Mouse (Mus musculus): ENCODE measurements around the gene Trpt1.

Trpt1 gene

GRCm38 (mm10) chr19:6996006-6996405, at the start of gene Trpt1, which contains the start of gene Nudt22:
Trpt1 (plus strand) TSS chr19:6996131.
Nudt22 (minus strand) TSS chr19:6996117.
- peak; percentile 93 for DNase-seq (ENCODE audit: low spot score)

DNA sequence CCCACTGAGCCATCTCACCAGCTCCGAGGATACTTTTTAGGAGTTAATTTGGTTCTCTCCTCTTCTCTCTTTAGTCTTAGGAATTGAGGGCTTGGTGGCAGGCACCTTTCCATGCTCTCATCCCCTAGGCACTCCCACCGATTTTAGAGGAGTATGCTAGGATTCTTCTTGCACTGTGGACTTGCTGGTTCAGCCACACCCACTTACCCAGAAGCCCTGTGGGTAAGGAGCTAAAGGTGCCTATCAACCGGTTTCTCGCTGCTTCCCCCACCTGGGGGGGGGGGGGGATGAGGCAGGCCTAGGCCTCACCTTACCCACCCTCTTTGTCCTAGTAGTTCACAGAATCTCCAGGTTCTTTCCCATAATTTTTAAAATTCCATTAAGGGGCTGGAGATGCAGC, 48.2 kb upstream of the Trpt1 start:
- no peak for DNase-seq (ENCODE audit: low spot score)

DNA sequence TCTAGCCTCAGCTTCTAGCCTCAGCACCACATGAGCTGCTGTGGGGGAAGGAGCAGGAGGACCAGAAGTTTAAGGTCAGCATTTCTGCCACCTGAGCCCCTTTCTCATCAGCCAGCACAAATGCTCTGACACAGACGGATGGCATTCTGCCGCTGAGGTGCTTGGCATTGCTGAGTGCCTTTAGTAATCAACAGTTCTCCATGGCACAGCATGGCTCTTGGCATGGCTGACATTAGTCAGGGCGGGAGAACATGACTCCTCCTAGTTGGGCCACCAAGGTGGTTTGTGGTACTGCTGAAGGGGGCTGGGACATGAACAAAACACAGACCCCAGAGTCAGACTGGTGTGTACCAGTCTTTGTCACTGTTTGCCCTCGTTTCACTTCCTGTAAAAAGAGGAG, 47.7 kb upstream of the Trpt1 start:
- DNase-seq (ENCODE audit: low spot score), result no peak

DNA sequence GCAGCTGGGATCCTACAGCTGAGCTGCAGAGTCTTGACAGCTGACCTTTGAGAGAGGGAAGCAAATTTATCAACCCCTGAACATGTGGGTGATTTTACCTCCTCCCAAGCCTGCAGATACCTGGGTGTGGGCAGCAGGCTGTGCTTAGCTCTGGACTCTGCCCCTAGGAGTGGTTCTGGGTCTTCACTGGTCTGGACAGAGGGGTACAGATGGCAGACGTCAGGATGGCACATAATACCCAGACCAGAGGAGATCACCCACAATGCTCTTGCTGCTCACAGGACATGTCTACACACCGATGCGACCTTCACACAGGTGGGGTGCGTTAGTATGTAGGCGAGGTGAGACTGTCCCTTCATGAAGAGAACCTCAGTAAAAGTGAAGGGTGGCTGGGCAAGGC, 46.4 kb upstream of the Trpt1 start:
- DNase-seq (ENCODE audit: low spot score), result no peak

DNA sequence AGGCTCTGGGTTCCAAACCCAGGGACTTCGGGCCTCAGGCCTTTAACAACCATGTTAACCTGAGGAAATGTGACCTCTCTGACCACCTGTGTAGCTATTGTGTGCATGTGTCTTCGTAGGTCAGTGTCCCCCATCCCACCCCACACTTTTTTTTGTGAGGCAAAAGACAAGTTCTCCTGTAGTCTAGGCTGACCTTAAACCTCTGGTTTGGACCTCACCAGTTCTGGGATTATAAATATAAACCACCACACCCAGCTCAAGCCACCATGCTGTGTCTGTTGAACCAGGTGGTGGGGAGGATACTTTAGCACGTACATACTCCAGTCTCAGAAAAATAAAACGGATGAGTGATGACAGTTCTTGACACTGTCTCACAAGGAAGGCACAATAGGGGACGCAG, 46.0 kb upstream of the Trpt1 start:
- no peak for DNase-seq (ENCODE audit: low spot score)

DNA sequence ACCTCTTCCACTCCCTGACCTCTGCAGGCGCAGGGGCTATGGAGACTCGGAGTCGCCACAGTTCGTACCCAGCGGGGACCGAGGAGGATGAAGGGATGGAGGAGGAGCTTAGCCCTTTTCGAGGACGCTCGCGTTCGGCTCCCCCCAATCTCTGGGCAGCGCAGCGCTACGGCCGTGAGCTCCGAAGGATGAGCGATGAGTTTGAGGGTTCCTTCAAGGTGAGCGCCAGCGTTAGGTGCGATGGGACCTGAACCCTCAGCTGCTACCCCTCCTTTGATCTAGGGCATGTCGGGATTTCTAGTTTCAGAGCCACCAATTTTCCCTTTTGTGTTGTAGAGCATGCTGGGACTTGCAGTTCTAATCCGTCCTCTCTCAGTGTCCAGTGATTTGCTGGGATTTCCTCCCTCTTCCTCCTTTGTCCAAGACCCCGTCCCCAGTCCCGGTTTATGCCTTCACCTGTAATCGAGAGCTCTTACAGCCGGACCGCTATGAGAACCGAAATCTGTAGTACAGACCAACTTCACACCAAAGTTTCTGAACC, 45.2 kb upstream of the Trpt1 start:
- peak; percentile 59 for DNase-seq (ENCODE audit: low spot score)

DNA sequence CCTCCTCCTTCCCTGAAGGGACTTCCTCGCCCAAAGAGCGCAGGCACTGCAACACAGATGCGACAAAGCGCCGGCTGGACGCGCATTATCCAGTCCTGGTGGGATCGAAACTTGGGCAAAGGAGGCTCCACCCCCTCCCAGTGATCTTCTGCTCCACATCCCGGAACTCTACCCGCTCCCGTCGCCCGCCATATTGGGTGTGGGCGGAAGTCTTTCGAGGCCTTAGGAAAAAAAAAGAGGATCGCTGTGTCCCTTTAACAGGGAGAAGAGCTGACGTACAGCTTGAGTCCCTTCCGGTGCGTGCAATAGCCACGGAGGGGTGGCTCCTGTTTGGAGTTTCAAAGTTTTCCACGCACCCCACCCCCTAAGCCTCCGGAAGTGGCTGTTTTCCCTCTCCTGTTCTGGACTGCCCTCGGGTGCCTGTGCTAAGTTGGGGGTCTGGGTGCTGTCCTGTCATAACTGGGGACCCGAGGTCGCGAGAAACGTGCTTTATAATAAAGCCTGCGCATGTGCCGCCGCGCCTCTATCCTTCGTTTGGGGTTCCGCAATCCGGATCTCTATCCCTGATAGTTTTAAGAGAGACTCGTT, 44.5 kb upstream of the Trpt1 start:
- peak; percentile 98 for DNase-seq (ENCODE audit: low spot score)

GRCm38 (mm10) chr19:6951994-6952711, 43.8 kb upstream of the Trpt1 start:
- peak; percentile 83 for DNase-seq (ENCODE audit: low spot score)

- peak; percentile 91 for DNase-seq (ENCODE audit: low spot score)
Observed at GRCm38 (mm10) chr19:6952712-6953037, 43.3 kb upstream of the Trpt1 start.

GRCm38 (mm10) chr19:6954046-6954445, 41.9 kb upstream of the Trpt1 start:
- DNase-seq (ENCODE audit: low spot score), result peak; percentile 75

DNA sequence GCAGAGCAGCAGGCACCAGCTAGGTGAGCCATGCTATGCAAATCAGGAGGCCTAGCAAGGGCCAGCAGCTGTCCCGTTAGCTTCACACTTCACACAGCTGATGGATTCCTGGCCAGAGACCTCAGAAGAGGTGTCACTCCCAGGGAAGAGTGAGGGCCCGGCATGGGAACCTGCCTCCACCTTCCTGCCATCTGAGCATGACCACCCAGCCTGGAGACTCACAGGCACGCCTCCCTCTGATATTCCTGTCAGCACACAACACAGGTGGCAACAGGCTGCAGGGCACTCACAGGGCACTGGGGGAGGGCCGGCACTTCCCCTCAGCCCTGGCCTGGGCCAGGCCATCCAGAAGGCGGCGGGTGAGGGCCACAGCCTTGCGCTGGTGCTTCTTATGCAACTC, 40.5 kb upstream of the Trpt1 start:
- no peak for DNase-seq (ENCODE audit: low spot score)

- no peak for DNase-seq (ENCODE audit: low spot score)
Observed at GRCm38 (mm10) chr19:6956461-6956860, 39.5 kb upstream of the Trpt1 start.

- peak; percentile 37 for DNase-seq (ENCODE audit: low spot score)
Observed at GRCm38 (mm10) chr19:6968491-6969271, 27.2 kb upstream of the Trpt1 start.

DNA sequence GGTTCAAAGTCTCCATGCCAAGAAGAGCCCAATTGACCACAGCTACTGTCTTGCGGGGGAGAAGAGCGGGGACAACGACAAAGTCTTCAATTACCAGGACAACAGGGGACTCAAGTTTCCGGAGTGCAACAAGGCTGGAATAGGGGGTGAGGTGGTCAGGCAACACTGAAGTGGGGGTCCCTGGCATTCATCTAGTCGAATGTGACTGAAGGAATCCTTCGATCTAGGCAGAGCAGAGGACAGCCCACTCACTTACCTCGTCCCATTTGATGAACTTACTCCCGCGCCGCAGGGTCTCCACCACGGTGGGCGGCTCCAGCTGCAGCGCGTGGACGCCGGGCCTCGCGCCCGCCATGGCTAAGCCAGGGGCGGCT, 26.7 kb upstream of the Trpt1 start:
- DNase-seq (ENCODE audit: low spot score), result no peak

GRCm38 (mm10) chr19:6969665-6970381, 26.1 kb upstream of the Trpt1 start:
- peak; percentile 65 for DNase-seq (ENCODE audit: low spot score)

DNA sequence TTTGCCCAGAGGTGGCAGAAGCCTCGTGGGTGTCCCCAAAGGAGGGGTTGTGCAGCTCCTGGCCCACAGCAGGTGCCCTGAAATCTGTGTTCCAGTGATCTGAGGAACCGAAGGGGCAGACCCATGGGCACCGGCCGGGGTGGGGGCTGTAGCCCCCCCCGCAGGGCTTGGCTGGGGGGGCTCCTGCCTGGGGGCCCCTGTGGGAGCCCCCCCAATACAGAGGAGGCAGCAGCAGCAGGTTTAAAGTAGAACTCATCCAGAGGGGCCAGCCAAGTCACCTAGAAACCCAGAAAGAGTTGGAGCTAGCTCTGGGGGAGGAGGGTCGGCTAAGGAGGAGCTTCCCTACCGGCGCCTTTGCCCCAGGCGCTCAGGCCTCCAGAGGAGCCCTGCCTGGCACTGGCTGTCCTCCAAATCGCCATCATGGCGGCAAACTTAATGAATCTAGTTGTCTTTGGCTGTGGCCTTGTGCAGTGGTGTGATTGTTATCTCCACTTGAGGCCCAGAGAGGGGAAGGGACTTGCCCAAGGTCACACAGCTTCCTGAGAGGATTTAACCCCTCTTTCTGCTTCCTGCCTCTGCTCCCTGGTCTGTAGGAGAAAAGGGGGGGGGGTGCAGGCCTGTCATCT, 25.4 kb upstream of the Trpt1 start:
- no peak for DNase-seq (ENCODE audit: low spot score)

DNA sequence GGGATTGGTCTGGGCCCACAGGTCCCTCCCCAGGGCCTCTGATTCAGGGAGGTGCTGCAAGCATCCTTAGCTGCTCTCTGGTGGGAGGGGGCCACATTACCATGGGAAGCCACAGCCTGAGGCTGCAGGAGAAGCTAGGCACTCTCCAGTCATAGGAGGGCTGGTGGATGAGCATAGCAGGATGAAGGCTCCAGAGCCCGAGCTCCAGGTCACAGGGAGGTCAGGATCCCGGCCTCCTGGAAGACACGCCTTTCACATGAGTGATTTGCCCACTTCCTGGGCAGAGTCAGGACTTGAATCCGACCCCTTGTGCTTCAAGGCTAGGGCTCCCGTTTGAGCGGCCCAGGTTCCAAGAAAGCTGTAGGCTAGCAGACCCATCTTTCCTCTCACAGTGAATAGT, 24.3 kb upstream of the Trpt1 start:
- no peak for DNase-seq (ENCODE audit: low spot score)

DNA sequence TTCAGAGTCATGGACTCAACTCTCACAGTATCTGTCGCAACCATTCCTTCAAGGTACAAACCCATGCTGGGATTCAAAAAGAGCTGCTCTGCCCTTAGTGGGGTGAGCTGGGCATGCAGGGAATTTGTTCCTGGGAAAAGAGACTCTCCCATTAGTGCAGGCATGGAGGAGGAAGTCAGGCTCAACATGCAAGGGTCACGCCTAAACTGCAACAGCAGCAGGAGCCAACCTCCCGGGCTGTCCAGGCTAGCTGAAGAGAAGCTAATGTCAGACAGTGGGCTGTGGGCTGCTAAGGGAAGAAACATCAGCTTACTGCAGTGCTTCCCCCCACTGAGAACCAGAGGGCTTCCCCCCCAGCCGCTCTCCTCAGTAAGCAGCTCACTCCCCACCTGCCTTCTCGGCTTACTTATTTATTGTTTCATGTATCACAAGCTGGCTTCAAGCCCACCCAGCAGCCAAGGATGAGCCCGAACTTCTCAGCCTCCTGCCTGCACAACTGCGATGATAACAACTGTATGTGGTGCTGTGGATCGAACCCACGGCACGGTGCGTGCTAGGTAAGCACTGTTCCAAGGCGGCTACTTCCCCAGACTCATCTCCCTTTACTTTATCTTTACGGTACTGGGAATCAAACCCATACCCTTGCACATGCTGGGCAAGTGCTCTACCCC, 23.5 kb upstream of the Trpt1 start:
- no peak for DNase-seq (ENCODE audit: low spot score)

GRCm38 (mm10) chr19:6973581-6974190, 22.2 kb upstream of the Trpt1 start:
- DNase-seq (ENCODE audit: low spot score), result no peak

- peak; percentile 78 for DNase-seq (ENCODE audit: low spot score)
Observed at GRCm38 (mm10) chr19:6974211-6975205, 21.4 kb upstream of the Trpt1 start, which contains the start of gene Ppp1r14b. Ppp1r14b (plus strand) TSS chr19:6974968.
